Mouse (Mus musculus) bone marrow macrophage, adult 2 months (primary cell): ENCODE data around the gene Klf6.

Source experiments
- CTCF ChIP-seq: IDR thresholded peaks from 2 replicates; pipeline ENCODE4 v1.5.1; 2012; ENCODE audit warnings: low read depth, mild to moderate bottlenecking, low read length, moderate library complexity
- POLR2A ChIP-seq: IDR thresholded peaks from 2 replicates; pipeline ENCODE4 v1.6.1; 2012; ENCODE audit warnings: mild to moderate bottlenecking, low read depth, low read length, borderline replicate concordance

DNA sequence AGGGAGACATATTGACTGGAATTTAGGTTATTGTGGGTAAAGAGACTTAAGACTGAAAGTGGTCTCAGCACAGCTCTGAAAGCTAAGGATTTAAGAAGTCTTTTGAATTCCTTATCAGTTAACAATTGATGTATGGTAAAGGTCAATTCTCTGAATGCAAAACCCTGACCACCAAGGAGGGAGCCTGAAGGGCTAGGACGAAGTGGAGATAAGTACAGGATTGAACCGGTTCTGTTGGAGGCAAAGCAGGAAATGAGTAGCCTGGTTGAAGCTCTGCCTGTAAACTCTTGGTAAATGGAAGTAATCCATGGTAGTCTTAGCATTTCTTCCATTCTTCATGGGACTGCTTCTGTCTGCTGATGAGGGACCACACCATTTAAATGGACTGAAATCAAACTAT is 17.5 kb upstream of the Klf6 start:
- no peak for TF ChIP-seq CTCF
- no peak for TF ChIP-seq POLR2A
